Mouse (Mus musculus): ENCODE data around the gene Calr. TPM values are rescaled to one million over a fixed set of nuclear protein-coding genes. Genes with fewer than 3 reads are reported as not detected.

Calr gene
- polyA plus RNA-seq, 1 experiment from 2014 or later = 549 TPM

DNA sequence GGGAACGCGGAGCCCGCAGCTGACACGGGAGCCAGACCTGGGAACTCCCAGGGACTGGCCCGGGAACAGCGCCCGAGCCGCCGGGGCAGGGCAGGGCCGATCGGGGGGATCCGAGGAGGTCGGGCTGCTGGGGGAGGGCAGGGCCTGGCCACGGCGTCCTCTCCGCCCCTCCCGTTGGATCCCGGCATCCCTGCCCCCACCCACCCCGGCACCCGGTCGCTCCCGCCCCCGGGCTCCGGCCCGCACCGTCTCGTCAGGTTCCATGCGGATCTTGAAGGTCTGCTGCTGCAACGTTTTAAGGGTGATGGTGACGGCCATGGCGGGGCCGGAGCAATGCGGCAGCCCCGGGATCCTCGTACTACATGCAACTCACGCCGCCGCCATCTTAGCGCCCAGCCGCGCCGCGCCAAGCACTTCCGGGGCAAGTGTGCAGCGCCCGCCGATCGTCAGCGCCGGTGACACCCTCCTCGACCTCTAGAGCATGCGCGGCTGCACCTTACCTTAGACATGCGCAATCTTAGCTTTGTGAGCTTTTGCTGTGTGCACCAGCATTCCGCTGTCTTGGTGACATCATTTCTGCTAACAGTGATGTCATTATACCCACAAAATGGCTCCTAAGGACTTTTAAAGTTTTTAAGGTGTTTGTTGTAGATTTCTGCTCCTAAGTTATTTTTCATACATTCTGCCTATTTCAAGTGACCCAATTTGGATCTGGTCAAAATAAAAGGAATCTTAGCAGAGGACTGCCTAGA is 6.3 kb downstream of the Calr start, which contains the start of gene Rad23a:
Rad23a (minus strand) TSS at position 418 of the 752 bp plus-strand sequence.
- no peaks in the 10 kb centered on the region for H3K9me3 ChIP-seq (replicated peaks)
- peak; percentile 97 for ATAC-seq
- peak within 1 kb of the TSS; percentile 81 for H3K4me2 ChIP-seq
- peaks cover 60% of the 10 kb centered on the region for H3K4me1 ChIP-seq
- peak within 1 kb of the TSS; percentile 95 for H3K9ac ChIP-seq
- no peaks in the 10 kb centered on the region for H3K27me3 ChIP-seq
- peaks cover 75% of the 10 kb centered on the region for H3K36me3 ChIP-seq (ENCODE audit: poor library complexity, severe bottlenecking)
- under 1% methylated on average over 55 of the region's 55 CpGs for WGBS
- H3K4me3 ChIP-seq = peak within 1 kb of the TSS; percentile 92
- peak within 1 kb of the TSS; percentile 86 for H3K27ac ChIP-seq

DNA sequence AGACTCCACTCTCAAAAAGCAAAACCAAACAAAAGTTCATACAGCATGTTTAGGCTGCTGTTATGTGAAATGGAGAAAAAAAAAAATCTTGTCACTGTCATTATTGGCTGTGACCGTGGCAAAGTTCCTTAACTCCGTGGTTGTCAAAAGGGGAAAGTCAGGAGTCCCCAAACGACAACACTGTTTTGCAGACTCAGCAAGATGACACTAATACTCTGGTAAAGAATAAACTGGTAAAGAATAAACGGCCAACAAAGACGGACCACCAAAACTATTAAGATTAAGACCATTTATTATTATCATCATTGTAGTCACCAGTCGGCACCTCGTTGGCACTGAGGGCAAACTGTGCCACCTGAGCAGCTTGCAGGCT is 6.9 kb downstream of the Calr start:
- Histone ChIP-seq H3K9ac (peak overlapping the region; percentile 95), H3K36me3 (ENCODE audit: poor library complexity, severe bottlenecking) (peaks cover 77% of the 10 kb centered on the region), H3K4me2 (peak overlapping the region; percentile 81), H3K4me3 (peak overlapping the region; percentile 92), H3K27me3 (no peaks in the 10 kb centered on the region), H3K4me1 (peaks cover 59% of the 10 kb centered on the region), H3K9me3 (replicated peaks) (no peaks in the 10 kb centered on the region), H3K27ac (peak overlapping the region; percentile 86)
- no peak for ATAC-seq
- WGBS = 3% methylated on average over 7 of the region's 7 CpGs

DNA sequence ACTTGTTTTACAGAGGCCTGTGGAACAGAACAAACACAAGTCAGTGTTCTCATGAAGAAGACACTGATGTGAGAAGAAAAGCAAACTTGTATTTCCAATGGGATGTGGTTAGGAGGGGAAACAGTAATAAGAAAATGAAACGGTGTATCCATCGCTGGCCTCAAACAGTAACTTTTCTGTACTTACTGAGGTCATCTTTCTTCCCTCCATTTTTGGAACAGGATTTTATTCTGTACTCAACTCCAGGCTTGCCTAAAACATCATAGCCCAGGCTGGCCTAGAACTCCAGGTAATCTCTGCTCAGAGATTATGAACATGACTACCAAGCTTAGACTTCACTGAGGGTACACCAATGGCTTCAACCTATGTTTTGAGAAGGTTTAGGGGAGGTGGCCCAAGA is 7.3 kb downstream of the Calr start:
- H3K36me3 ChIP-seq (ENCODE audit: poor library complexity, severe bottlenecking) = peaks cover 77% of the 10 kb centered on the region
- no peak overlapping the region for H3K27ac ChIP-seq
- peak overlapping the region; percentile 92 for H3K4me3 ChIP-seq
- no peak for ATAC-seq
- peak overlapping the region; percentile 81 for H3K4me2 ChIP-seq
- 94% methylated on average over 2 of the region's 2 CpGs for WGBS
- peak overlapping the region; percentile 95 for H3K9ac ChIP-seq
- H3K27me3 ChIP-seq = no peaks in the 10 kb centered on the region
- no peaks in the 10 kb centered on the region for H3K9me3 ChIP-seq (replicated peaks)
- peaks cover 59% of the 10 kb centered on the region for H3K4me1 ChIP-seq

DNA sequence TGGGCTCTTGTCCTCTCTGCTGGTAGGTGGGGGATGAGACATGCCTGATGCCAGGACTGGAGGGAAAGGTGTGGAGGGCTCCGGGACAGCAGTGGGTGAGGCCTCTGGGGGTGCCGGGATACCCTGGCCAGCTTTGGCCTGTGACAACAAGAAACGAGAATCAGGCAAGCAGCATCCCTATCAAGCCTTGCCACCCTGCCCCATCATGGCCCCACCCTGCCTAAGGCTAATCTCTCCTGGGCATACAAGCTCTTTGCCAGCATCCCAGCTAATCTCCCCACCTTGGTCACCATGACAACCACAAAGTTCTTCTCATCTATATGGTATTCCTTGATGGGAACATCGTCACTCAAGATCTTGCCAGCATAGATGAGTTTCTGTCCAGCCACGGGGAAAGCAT is 8.2 kb downstream of the Calr start:
- H3K27me3 ChIP-seq = no peaks in the 10 kb centered on the region
- WGBS = 87% methylated on average over 5 of the region's 5 CpGs
- peaks cover 76% of the 10 kb centered on the region for H3K36me3 ChIP-seq (ENCODE audit: poor library complexity, severe bottlenecking)
- peaks cover 59% of the 10 kb centered on the region for H3K4me1 ChIP-seq
- no peak overlapping the region for H3K4me3 ChIP-seq
- H3K9me3 ChIP-seq (replicated peaks) = no peaks in the 10 kb centered on the region
- H3K27ac ChIP-seq = no peak overlapping the region
- no peak overlapping the region for H3K9ac ChIP-seq
- ATAC-seq = no peak
- no peak overlapping the region for H3K4me2 ChIP-seq

DNA sequence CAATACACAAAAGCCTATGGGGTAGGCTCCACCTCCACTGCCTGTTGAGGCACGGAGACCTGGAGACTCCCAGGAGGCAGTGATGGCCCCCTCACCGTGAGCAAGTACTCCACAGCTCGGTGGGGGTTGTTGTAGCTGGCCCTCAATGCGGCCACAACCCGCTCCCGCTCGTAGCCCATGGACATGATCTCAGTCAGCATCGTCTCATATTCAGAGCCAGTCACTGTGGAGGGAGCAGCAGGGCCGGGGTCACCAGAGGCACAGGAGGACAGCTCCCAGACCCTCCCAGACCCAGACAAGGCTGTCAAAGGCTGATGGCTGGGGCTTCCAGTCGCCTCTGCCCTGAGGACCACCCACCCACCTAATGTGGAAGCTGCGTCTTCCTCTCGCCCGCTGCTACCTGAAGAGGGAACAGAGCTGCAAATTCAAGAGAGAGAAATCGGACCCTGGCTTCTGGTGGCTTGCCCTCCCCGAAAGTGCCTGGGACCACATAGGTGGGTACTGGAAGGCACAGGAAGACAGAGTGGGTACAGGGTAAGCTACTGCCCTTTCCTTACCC is 8.7 kb downstream of the Calr start:
- ATAC-seq = no peak
- Histone ChIP-seq H3K9ac (no peak overlapping the region), H3K9me3 (replicated peaks) (no peaks in the 10 kb centered on the region), H3K27ac (peak overlapping the region; percentile 31), H3K4me1 (peaks cover 59% of the 10 kb centered on the region), H3K27me3 (no peaks in the 10 kb centered on the region), H3K4me3 (no peak overlapping the region), H3K4me2 (no peak overlapping the region), H3K36me3 (ENCODE audit: poor library complexity, severe bottlenecking) (peaks cover 70% of the 10 kb centered on the region)
- 89% methylated on average over 15 of the region's 15 CpGs for WGBS

DNA sequence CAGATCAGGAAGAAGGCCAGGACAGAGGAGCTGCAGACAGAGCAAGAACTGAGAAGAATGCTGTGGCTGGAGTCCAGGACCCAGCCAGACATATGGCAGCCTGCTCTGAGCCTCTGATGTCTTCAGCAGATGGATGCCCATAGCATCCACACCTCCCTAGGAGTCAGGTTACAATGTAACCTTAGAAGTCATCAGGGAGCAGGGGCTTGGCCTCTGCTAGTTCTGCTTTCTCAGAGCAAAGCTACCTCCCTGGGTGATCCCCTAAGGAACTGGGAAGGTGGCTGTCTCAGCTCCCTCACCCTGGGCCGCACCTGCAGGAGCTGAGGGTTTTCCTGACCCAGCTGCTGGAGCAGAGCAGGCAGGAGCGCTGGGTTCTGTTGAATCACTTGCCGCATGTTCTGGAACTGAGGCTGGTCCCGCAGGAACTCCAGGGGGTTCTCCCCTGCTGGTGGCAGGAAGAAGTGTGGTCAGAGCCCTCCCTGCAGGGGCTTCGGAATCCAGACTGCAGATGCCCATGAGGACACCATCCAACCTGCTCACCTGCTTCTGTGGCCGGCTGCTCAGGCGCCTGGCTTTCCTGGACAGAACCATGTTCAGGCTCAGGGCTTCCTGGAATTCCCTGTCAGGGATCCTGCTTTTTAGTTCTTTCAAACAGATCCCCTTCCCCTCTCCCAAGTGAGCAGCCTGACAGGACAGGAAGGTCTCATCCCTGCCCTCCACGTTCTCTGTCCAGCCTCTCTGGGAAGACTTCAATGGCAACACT is 9.4 kb downstream of the Calr start:
- Histone ChIP-seq H3K4me1 (peaks cover 58% of the 10 kb centered on the region), H3K4me2 (no peak overlapping the region), H3K27ac (peak overlapping the region; percentile 31), H3K9me3 (replicated peaks) (no peaks in the 10 kb centered on the region), H3K4me3 (no peak overlapping the region), H3K27me3 (no peaks in the 10 kb centered on the region), H3K36me3 (ENCODE audit: poor library complexity, severe bottlenecking) (peaks cover 64% of the 10 kb centered on the region), H3K9ac (no peak overlapping the region)
- 79% methylated on average over 8 of the region's 8 CpGs for WGBS
- ATAC-seq = no peak

DNA sequence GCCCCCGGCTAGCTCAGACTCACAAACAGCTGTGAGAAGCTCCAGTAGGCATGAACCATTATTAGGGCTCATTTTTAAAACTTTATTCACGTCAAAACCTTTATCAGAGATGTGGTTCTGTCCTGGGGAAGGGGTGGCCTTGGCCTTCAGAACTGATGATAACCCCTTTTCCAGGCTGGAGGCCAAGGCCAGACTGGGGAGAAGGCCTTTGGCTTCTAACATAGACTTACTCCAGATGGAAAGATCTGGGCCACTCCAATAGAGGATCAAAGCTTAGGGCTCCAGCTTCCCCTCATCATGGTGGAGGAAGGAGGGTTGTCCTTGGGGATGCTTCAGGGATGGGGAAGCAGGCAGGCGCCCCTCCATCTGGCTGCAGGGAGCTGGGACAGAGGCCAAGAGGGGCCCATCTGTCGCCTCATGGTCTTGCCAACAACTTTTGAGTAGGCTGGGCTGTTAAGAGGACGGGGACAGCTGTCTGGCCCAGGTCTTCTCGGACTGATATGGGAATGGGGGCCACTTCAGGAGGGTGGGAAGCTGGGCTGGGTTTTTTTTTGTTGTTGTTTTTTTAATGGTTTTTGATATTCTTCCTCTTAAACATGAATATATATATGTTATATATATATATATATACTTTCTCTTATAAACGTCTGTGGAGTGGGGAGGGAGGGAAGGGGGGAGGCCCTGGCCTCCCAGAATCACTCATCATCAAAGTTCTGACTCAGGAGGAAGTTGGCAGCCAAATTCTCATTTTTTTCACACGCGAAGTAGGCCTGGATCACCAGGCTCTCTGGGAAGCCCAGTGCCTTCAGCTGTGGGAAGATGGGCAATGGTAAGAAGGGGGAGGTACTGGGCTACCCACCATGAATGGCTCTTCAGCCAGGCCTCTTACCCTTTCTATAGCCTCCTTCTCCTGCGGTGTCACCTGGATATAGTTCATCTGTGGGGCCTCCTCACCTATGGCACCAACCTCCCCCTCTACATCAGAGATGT is 11.6 kb downstream of the Calr start:
- H3K36me3 ChIP-seq (ENCODE audit: poor library complexity, severe bottlenecking) = peaks cover 51% of the 10 kb centered on the region
- peak overlapping the region; percentile 95 for H3K27ac ChIP-seq
- WGBS = 58% methylated on average over 10 of the region's 10 CpGs
- no peaks in the 10 kb centered on the region for H3K27me3 ChIP-seq
- H3K4me2 ChIP-seq = peak overlapping the region; percentile 30
- H3K4me3 ChIP-seq = no peak overlapping the region
- no peak overlapping the region for H3K9ac ChIP-seq
- ATAC-seq = peak; percentile 71
- peaks cover 58% of the 10 kb centered on the region for H3K4me1 ChIP-seq
- H3K9me3 ChIP-seq (replicated peaks) = no peaks in the 10 kb centered on the region

DNA sequence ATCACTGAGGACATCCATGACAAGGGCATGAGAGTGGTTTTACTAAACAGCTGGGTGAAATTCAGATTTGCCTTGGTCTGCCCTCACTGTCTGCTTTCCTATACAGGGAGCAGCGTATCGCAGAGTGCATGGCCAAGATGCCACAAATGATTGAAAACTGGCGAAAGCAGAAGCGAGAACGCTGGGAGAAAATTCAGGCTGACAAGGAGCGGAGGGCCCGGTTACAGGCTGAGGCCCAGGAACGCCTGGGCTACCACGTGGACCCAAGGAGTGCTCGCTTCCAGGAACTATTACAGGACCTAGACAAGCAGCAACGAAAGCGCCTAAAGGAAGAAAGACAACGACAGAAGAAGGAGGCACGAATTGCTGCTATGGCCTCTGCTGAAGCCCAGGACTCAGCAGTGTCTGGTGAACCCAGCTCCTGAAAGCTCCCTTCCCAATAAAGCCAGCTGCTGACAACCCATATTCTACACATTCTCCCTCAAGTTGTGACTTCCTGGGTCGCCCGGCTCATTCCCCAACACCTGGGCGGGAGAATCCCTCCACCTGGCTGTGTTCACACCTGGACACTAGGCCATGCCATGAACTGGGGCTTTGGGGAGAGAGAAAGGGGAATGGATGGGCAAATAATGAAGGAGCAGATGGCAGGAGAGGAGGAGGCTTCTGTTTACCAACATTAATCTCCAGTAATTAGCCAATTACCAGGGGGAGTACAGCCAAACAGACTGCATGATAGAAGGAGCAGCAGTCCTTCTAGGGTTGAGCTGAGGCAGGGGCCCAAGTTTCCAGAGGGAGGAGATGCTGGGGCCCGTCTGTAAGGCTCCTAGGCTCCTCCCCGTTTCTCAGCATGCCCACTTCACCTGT is 12.5 kb downstream of the Calr start:
- Histone ChIP-seq H3K9me3 (replicated peaks) (no peaks in the 10 kb centered on the region), H3K27ac (peak overlapping the region; percentile 95), H3K9ac (peak overlapping the region; percentile 27; the same call in 1 of the 2 replicates), H3K27me3 (no peaks in the 10 kb centered on the region), H3K36me3 (ENCODE audit: poor library complexity, severe bottlenecking) (peaks cover 51% of the 10 kb centered on the region), H3K4me3 (peak overlapping the region; percentile 88; the same call in 1 of the 2 replicates), H3K4me2 (peak overlapping the region; percentile 74; the same call in 1 of the 2 replicates), H3K4me1 (peaks cover 50% of the 10 kb centered on the region)
- WGBS = 80% methylated on average over 19 of the region's 19 CpGs
- peak; percentile 61 for ATAC-seq

DNA sequence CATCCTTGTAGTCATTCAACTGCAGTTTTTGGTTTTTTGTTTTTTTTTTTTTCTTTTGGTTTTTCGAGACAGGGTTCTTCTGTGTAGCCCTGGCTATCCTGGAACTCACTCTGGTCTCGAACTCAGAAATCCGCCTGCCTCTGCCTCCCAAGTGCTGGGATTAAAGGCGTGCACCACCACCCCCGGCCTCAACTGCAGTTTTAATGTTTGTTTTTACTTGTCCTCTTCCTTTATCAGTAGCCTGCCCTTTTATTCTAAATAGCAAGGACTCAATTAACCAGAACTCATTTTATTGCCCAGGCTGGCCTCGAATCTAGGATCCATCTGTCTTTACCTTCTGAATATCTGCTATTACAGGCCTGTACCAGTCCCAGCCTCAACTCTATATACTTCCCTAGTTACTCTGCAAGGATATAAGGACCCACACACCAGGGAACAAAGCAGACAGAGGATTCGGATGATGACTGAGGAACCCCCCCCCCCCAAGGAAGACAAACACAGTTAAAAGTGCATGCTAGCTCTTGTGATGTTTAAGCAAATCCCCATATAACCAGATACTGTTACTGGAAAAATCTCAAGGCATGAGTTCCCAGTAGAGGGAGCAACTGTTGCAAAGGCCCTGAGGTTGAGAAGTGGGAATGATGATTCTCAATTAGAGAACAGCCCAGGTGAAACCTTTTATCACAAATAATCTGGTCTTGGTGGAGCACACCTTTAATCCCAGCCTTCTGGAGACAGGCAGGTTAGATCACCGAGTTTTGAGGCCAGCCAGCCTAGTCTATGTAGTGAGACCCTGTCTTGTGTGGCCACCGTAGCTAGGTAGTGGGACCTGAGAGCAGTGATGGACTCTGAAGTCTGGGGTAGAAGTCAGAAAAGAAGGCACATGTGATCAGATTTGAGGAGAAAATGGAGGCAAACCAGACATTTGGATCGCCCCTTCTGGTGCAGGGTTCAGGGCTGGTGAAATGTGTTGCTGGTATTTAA is 13.7 kb downstream of the Calr start:
- Histone ChIP-seq H3K36me3 (ENCODE audit: poor library complexity, severe bottlenecking) (peaks cover 44% of the 10 kb centered on the region), H3K4me1 (peaks cover 46% of the 10 kb centered on the region), H3K27ac (peak overlapping the region; percentile 95), H3K4me2 (peak overlapping the region; percentile 74), H3K27me3 (no peaks in the 10 kb centered on the region), H3K9me3 (replicated peaks) (no peaks in the 10 kb centered on the region), H3K9ac (peak overlapping the region; percentile 97), H3K4me3 (peak overlapping the region; percentile 88)
- WGBS = 67% methylated on average over 10 of the region's 10 CpGs
- no peak for ATAC-seq

Data from forebrain, embryonic 13.5 days (tissue).